Mouse (Mus musculus) E14TG2a.4 (cell line): ENCODE measurements around the gene Acsm2.
"Not testable (repeated sequence)": the region's sequence is repeated elsewhere in the genome, so short reads cannot be mapped to it uniquely, and the experiment has no call there.

Source experiments
- H3K27me3 ChIP-seq: 2 replicates; pipeline ENCODE4 v1.6.1; 2014; ENCODE audit warnings: low read length, control low read depth; ENCODE audit not compliant: insufficient read depth
- H3K36me3 ChIP-seq: 2 replicates; pipeline ENCODE4 v1.6.1; 2014; ENCODE audit warnings: low read length, control low read depth; ENCODE audit not compliant: insufficient read depth
- H3K4me1 ChIP-seq: replicated peaks from 2 replicates; pipeline ENCODE4 v1.6.1; 2014; ENCODE audit warnings: low read depth, low read length, control low read depth
- H3K4me3 ChIP-seq: replicated peaks from 2 replicates; pipeline ENCODE4 v1.5.1; 2014; ENCODE audit warnings: mild to moderate bottlenecking, low read length
- H3K9me3 ChIP-seq: 2 replicates; pipeline ENCODE4 v1.6.1; 2014; ENCODE audit warnings: low read length, control low read depth
- CTCF ChIP-seq: conservative IDR thresholded peaks from 2 replicates; pipeline ENCODE4 v1.5.1; 2014; ENCODE audit warnings: low read length
- NANOG ChIP-seq: IDR thresholded peaks from 2 replicates; pipeline ENCODE4 v1.6.1; 2014; ENCODE audit warnings: borderline replicate concordance, low read length, mixed read lengths
- POU5F1 ChIP-seq: IDR thresholded peaks from 2 replicates; pipeline ENCODE4 v1.6.1; 2014; ENCODE audit warnings: low read length, borderline replicate concordance

The Acsm2 gene

GRCm38 (mm10) chr7:119542445-119542844, 11.7 kb upstream of the Acsm2 start:
- H3K27me3 ChIP-seq, result peaks cover 13% of the 10 kb centered on the region
- no peaks in the 10 kb centered on the region for H3K36me3 ChIP-seq
- peaks cover 15% of the 10 kb centered on the region for H3K9me3 ChIP-seq
- H3K4me1 ChIP-seq, result peaks cover 9% of the 10 kb centered on the region; the same call in 1 of the 2 replicates
- TF ChIP-seq NANOG (no peak), POU5F1 (no peak), CTCF (no peak)
- no peak overlapping the region for H3K4me3 ChIP-seq

- Histone ChIP-seq H3K36me3 (no peaks in the 10 kb centered on the region), H3K27me3 (peaks cover 13% of the 10 kb centered on the region), H3K9me3 (peaks cover 15% of the 10 kb centered on the region), H3K4me3 (no peak overlapping the region), H3K4me1 (peaks cover 9% of the 10 kb centered on the region; the same call in 1 of the 2 replicates)
- TF ChIP-seq CTCF, result no peak
- no peak for TF ChIP-seq POU5F1
- TF ChIP-seq NANOG, result peak; percentile 76; the same call in 1 of the 2 replicates
These were observed 8.6 kb upstream of the Acsm2 start for GRCm38 (mm10) chr7:119545572-119545971.

GRCm38 (mm10) chr7:119550471-119551222, 3.5 kb upstream of the Acsm2 start:
- peaks cover 6% of the 10 kb centered on the region; the same call in 1 of the 2 replicates for H3K4me1 ChIP-seq
- H3K4me3 ChIP-seq, result no peak overlapping the region
- H3K9me3 ChIP-seq, result no peaks in the 10 kb centered on the region
- no peaks in the 10 kb centered on the region for H3K27me3 ChIP-seq
- H3K36me3 ChIP-seq, result no peaks in the 10 kb centered on the region
- TF ChIP-seq POU5F1 (no peak), CTCF (no peak), NANOG (no peak)

GRCm38 (mm10) chr7:119559789-119560451, 5.8 kb downstream of the Acsm2 start:
- Histone ChIP-seq H3K4me1 (no peaks in the 10 kb centered on the region), H3K27me3 (no peaks in the 10 kb centered on the region), H3K9me3 (no peaks in the 10 kb centered on the region), H3K36me3 (no peaks in the 10 kb centered on the region), H3K4me3 (no peak overlapping the region)
- no peak for TF ChIP-seq POU5F1
- TF ChIP-seq CTCF, result no peak
- TF ChIP-seq NANOG, result no peak

GRCm38 (mm10) chr7:119560452-119560835, 6.3 kb downstream of the Acsm2 start:
- Histone ChIP-seq H3K9me3 (no peaks in the 10 kb centered on the region), H3K36me3 (no peaks in the 10 kb centered on the region)

GRCm38 (mm10) chr7:119561441-119561840, 7.3 kb downstream of the Acsm2 start:
- H3K27me3 ChIP-seq, result no peaks in the 10 kb centered on the region
- H3K9me3 ChIP-seq, result no peaks in the 10 kb centered on the region
- no peaks in the 10 kb centered on the region for H3K4me1 ChIP-seq
- H3K36me3 ChIP-seq, result no peaks in the 10 kb centered on the region
- no peak overlapping the region for H3K4me3 ChIP-seq
- TF ChIP-seq NANOG, result no peak
- TF ChIP-seq POU5F1, result no peak
- no peak for TF ChIP-seq CTCF

More at GRCm38 (mm10) chr7:119560452-119560835, 6.3 kb downstream of the Acsm2 start:
- TF ChIP-seq NANOG, result no peak
- no peak for TF ChIP-seq POU5F1
- TF ChIP-seq CTCF, result no peak
- Histone ChIP-seq H3K27me3 (no peaks in the 10 kb centered on the region), H3K4me1 (no peaks in the 10 kb centered on the region), H3K4me3 (no peak overlapping the region)

GRCm38 (mm10) chr7:119562476-119562875, 8.3 kb downstream of the Acsm2 start:
- H3K4me3 ChIP-seq, H3K36me3 ChIP-seq, H3K4me1 ChIP-seq: not testable (repeated sequence)

GRCm38 (mm10) chr7:119594530-119595107, 40.5 kb downstream of the Acsm2 start:
- TF ChIP-seq POU5F1, result no peak
- no peak for TF ChIP-seq NANOG
- TF ChIP-seq CTCF, result no peak
- no peaks in the 10 kb centered on the region for H3K36me3 ChIP-seq
- no peak overlapping the region for H3K4me3 ChIP-seq
- H3K4me1 ChIP-seq, result peaks cover 9% of the 10 kb centered on the region
- H3K9me3 ChIP-seq, result no peaks in the 10 kb centered on the region
- no peaks in the 10 kb centered on the region for H3K27me3 ChIP-seq

More at GRCm38 (mm10) chr7:119562476-119562875, 8.3 kb downstream of the Acsm2 start:
- H3K27me3 ChIP-seq, H3K9me3 ChIP-seq: not testable (repeated sequence)

GRCm38 (mm10) chr7:119595306-119595705, 41.2 kb downstream of the Acsm2 start:
- Histone ChIP-seq H3K4me1 (peaks cover 9% of the 10 kb centered on the region), H3K36me3 (no peaks in the 10 kb centered on the region)
- TF ChIP-seq NANOG (peak; percentile 12; the same call in 1 of the 2 replicates), CTCF (no peak), POU5F1 (no peak)

More at GRCm38 (mm10) chr7:119595306-119595705, 41.2 kb downstream of the Acsm2 start:
- Histone ChIP-seq H3K9me3 (no peaks in the 10 kb centered on the region), H3K4me3 (no peak overlapping the region), H3K27me3 (no peaks in the 10 kb centered on the region)
